ENCODE assay signal across 30 mouse cellular contexts in genomic region chr17:8234537-8234936, GRCm38 (mm10). TPM values are rescaled to one million over a fixed set of nuclear protein-coding genes. Genes with fewer than 3 reads are reported as not detected.
DNase-seq lines count a peak whose midpoint lies in the region; ATAC-seq and TF ChIP-seq lines count a peak whose summit lies in the region.
"Had no signal": no experiment of that assay in that cellular context is flagged by ENCODE, and none has a peak within 500 bp of the region (broad histone marks: within the 10 kb centered on the region; RNA-seq: fewer than 3 reads in every experiment).

No protein-coding gene starts in this region.

- H3K4me1 ChIP-seq in spleen, adult 2 months (ENCODE audit: control insufficient read depth, insufficient read depth, insufficient read length) = peaks cover 55% of the 10 kb centered on the region
- no peaks in the 10 kb centered on the region for H3K4me1 ChIP-seq in small intestine, adult 2 months (ENCODE audit: control insufficient read depth, insufficient read depth, insufficient read length, low read length)
- no peaks in the 10 kb centered on the region for H3K4me1 ChIP-seq in forebrain, embryonic 16.5 days (replicated peaks; ENCODE audit: control insufficient read depth, insufficient read depth, low read length)
- H3K4me1 ChIP-seq in hindbrain, embryonic 13.5 days (replicated peaks) = no peaks in the 10 kb centered on the region
- H3K4me1 ChIP-seq: embryonic facial prominence, embryonic 12.5 days; embryonic facial prominence, embryonic 15.5 days; forebrain, embryonic 15.5 days; heart, embryonic 15.5 days; hindbrain, embryonic 10.5 days had no signal

- no peaks in the 10 kb centered on the region for H3K9me3 ChIP-seq in forebrain, embryonic 16.5 days (ENCODE audit: control insufficient read depth, low read length)
- H3K9me3 ChIP-seq in hindbrain, embryonic 13.5 days = no peaks in the 10 kb centered on the region
- H3K9me3 ChIP-seq: embryonic facial prominence, embryonic 12.5 days; embryonic facial prominence, embryonic 15.5 days; forebrain, embryonic 15.5 days; G1E; heart, embryonic 12.5 days; heart, embryonic 15.5 days; hindbrain, embryonic 10.5 days had no signal

- H3K36me3 ChIP-seq in spleen, adult 2 months (ENCODE audit: control insufficient read depth, insufficient read depth, low read length) = no peaks in the 10 kb centered on the region
- H3K36me3 ChIP-seq in small intestine, adult 2 months (ENCODE audit: control insufficient read depth, insufficient read depth, low read length) = no peaks in the 10 kb centered on the region
- H3K36me3 ChIP-seq in forebrain, embryonic 16.5 days (ENCODE audit: control insufficient read depth, insufficient read depth) = no peaks in the 10 kb centered on the region
- H3K36me3 ChIP-seq in hindbrain, embryonic 13.5 days = no peaks in the 10 kb centered on the region
- H3K36me3 ChIP-seq: embryonic facial prominence, embryonic 12.5 days; embryonic facial prominence, embryonic 15.5 days; forebrain, embryonic 15.5 days; G1E; heart, embryonic 12.5 days; heart, embryonic 15.5 days; hindbrain, embryonic 10.5 days had no signal

- TF ChIP-seq POLR2A in spleen, adult 2 months (IDR thresholded peaks at IDR 0.05; ENCODE audit: low read depth, low read length) = no peak
- no peak for TF ChIP-seq POLR2A in small intestine, adult 2 months (IDR thresholded peaks at IDR 0.05; ENCODE audit: low read depth, low read length)

- peak overlapping the region; percentile 47 for H3K27ac ChIP-seq in spleen, adult 2 months (ENCODE audit: insufficient read depth, low read length)
- H3K27ac ChIP-seq in small intestine, adult 2 months (ENCODE audit: insufficient read depth, low read depth, low read length) = peak overlapping the region; percentile 5; the same call in 1 of the 2 replicates
- H3K27ac ChIP-seq in forebrain, embryonic 16.5 days (ENCODE audit: low read length) = no peak overlapping the region
- H3K27ac ChIP-seq in hindbrain, embryonic 13.5 days = no peak overlapping the region
- H3K27ac ChIP-seq: embryonic facial prominence, embryonic 12.5 days; embryonic facial prominence, embryonic 15.5 days; forebrain, embryonic 15.5 days; heart, embryonic 15.5 days; hindbrain, embryonic 10.5 days; hindbrain, embryonic 14.5 days; hindbrain, postnatal 0 days had no signal

- H3K4me2 ChIP-seq in forebrain, embryonic 16.5 days (ENCODE audit: low read length) = no peak overlapping the region
- H3K4me2 ChIP-seq in hindbrain, embryonic 13.5 days = no peak overlapping the region
- H3K4me2 ChIP-seq: embryonic facial prominence, embryonic 12.5 days; embryonic facial prominence, embryonic 15.5 days; forebrain, embryonic 15.5 days; heart, embryonic 12.5 days; heart, embryonic 15.5 days; hindbrain, embryonic 14.5 days had no signal

- 55% methylated on average over 4 of the region's 4 CpGs for WGBS in spleen, adult 2 months
- WGBS in small intestine, adult 2 months = 79% methylated on average over 4 of the region's 4 CpGs
- WGBS in forebrain, embryonic 16.5 days = 93% methylated on average over 4 of the region's 4 CpGs
- 89% methylated on average over 4 of the region's 4 CpGs for WGBS in hindbrain, embryonic 13.5 days

- TF ChIP-seq CTCF in spleen, adult 2 months (IDR thresholded peaks at IDR 0.05; ENCODE audit: extremely low read depth, insufficient read depth, insufficient read length, insufficient replicate concordance) = no peak
- no peak for TF ChIP-seq CTCF in small intestine, adult 2 months (IDR thresholded peaks at IDR 0.05; ENCODE audit: extremely low read depth, insufficient read length, insufficient replicate concordance, low read depth, low read length)

- H3K4me3 ChIP-seq in spleen, adult 2 months (ENCODE audit: extremely low read depth, insufficient read depth, insufficient read length) = no peak overlapping the region
- no peak overlapping the region for H3K4me3 ChIP-seq in small intestine, adult 2 months (ENCODE audit: low read depth, low read length)
- no peak overlapping the region for H3K4me3 ChIP-seq in forebrain, embryonic 16.5 days (replicated peaks; ENCODE audit: low read length)
- no peak overlapping the region for H3K4me3 ChIP-seq in hindbrain, embryonic 13.5 days
- H3K4me3 ChIP-seq: embryonic facial prominence, embryonic 12.5 days; embryonic facial prominence, embryonic 15.5 days; forebrain, embryonic 15.5 days; heart, embryonic 12.5 days; heart, embryonic 15.5 days; hindbrain, embryonic 10.5 days had no signal

- H3K27me3 ChIP-seq in spleen, adult 2 months (ENCODE audit: control insufficient read depth, insufficient read depth, low read length) = no peaks in the 10 kb centered on the region
- H3K27me3 ChIP-seq in small intestine, adult 2 months (ENCODE audit: control insufficient read depth, insufficient read depth, low read length) = no peaks in the 10 kb centered on the region
- H3K27me3 ChIP-seq in forebrain, embryonic 16.5 days (replicated peaks; ENCODE audit: control insufficient read depth, insufficient read depth, low read length) = 0 out of 2 replicates have a peak, but pooled peaks cover 2% of the 10 kb centered on the region
- H3K27me3 ChIP-seq in hindbrain, embryonic 13.5 days = no peaks in the 10 kb centered on the region
- H3K27me3 ChIP-seq: embryonic facial prominence, embryonic 12.5 days; embryonic facial prominence, embryonic 15.5 days; forebrain, embryonic 15.5 days; heart, embryonic 15.5 days had no signal

- DNase-seq in spleen, adult 2 months (ENCODE audit: low read depth in 1 of 2, low spot score in 2 of 2) = no peak
- DNase-seq in spleen, postnatal 4 days (ENCODE audit: low spot score in 2 of 2) = no peak
- DNase-seq: adrenal gland, adult 2 months; adrenal gland, postnatal 14 days; cerebellum, adult 11 months; cerebellum, adult 2 months; cerebellum, adult 9-11 months; cerebellum, postnatal 25 days; gastrocnemius, postnatal 14 days; heart, postnatal 10 days; heart, postnatal 36 days had no signal

- ATAC-seq in granulocyte monocyte progenitor cell, adult 5-6 weeks (replicated peaks; ENCODE audit: poor library complexity, severe bottlenecking) = 0 out of 2 replicates have a peak, but pooled peaks have one; percentile 2
- ATAC-seq in forebrain, embryonic 16.5 days = no peak
- no peak for ATAC-seq in hindbrain, embryonic 13.5 days (ENCODE audit: low FRiP score)
- ATAC-seq: forebrain, embryonic 15.5 days; hindbrain, postnatal 0 days; intestine, postnatal 0 days; Patski had no signal

- H3K9ac ChIP-seq in forebrain, embryonic 16.5 days (replicated peaks; ENCODE audit: low read depth, low read length) = no peak overlapping the region
- no peak overlapping the region for H3K9ac ChIP-seq in hindbrain, embryonic 13.5 days
- H3K9ac ChIP-seq: embryonic facial prominence, embryonic 12.5 days; embryonic facial prominence, embryonic 15.5 days; forebrain, embryonic 15.5 days; heart, embryonic 12.5 days; heart, embryonic 15.5 days; hindbrain, embryonic 14.5 days had no signal

RNA-seq across cellular contexts. Expression of gene Ccr6, which starts 1.3 kb away (rescaled TPM):
- polyA plus RNA-seq in spleen, adult 2 months (2012; rRNA removed) = 43.7 and 44.4 TPM in 2 replicates
- total RNA-seq in granulocyte monocyte progenitor cell, adult 5-6 weeks (2014; fragmentation: Nextera tagmentation) = not detected in 2 replicates
- not detected in 2 replicates for total RNA-seq in granulocyte monocyte progenitor cell, adult 5-6 weeks (2017)
- 1.2 and 3.6 TPM in 2 replicates for polyA plus RNA-seq in small intestine, adult 2 months (2012; rRNA removed)
- not detected in 2 replicates for polyA plus RNA-seq in forebrain, embryonic 16.5 days (2015; fragmentation: Nextera tagmentation; extraction: Ambion mirVana)
- polyA plus RNA-seq in hindbrain, embryonic 13.5 days (2015; fragmentation: Nextera tagmentation; extraction: Ambion mirVana) = not detected in 2 replicates
- total RNA-seq: adrenal gland, adult 2 months; adrenal gland, postnatal 14 days; adrenal gland, postnatal 4 days; common myeloid progenitor, adult 5-6 weeks; G1E; gastrocnemius, adult 18-20 months; gastrocnemius, postnatal 14 days; heart, postnatal 10 days; heart, postnatal 36 days; hindbrain, postnatal 0 days had no signal
- polyA plus RNA-seq: cerebellum, adult 2 months; embryonic facial prominence, embryonic 12.5 days; embryonic facial prominence, embryonic 15.5 days; forebrain, embryonic 11.5 days; forebrain, embryonic 15.5 days; G1E; heart, embryonic 12.5 days; hindbrain, embryonic 10.5 days; hindbrain, embryonic 14.5 days; hindbrain, postnatal 0 days; Patski had no signal

RNA-seq across cellular contexts. Expression of gene Mpc1, which starts 48.2 kb away (rescaled TPM):
- polyA plus RNA-seq in spleen, adult 2 months (2012; rRNA removed) = 24.5 and 25.6 TPM in 2 replicates
- 153 and 168 TPM in 2 replicates for total RNA-seq in granulocyte monocyte progenitor cell, adult 5-6 weeks (2014; fragmentation: Nextera tagmentation)
- 161 and 207 TPM in 2 replicates for total RNA-seq in granulocyte monocyte progenitor cell, adult 5-6 weeks (2017)
- polyA plus RNA-seq in small intestine, adult 2 months (2012; rRNA removed) = 81.7 and 111 TPM in 2 replicates
- polyA plus RNA-seq in forebrain, embryonic 16.5 days (2015; fragmentation: Nextera tagmentation; extraction: Ambion mirVana) = 343 and 355 TPM in 2 replicates
- 241 and 254 TPM in 2 replicates for polyA plus RNA-seq in hindbrain, embryonic 13.5 days (2015; fragmentation: Nextera tagmentation; extraction: Ambion mirVana)

Comparison
In these comparisons a context has a peak if more than half of its experiments do, and no peak if none do; other contexts are left out.
1. H3K27ac ChIP-seq: peak in spleen, adult 2 months (single experiment) and small intestine, adult 2 months (single experiment); none in forebrain, embryonic 16.5 days (single experiment) and hindbrain, embryonic 13.5 days (single experiment).